Mouse (Mus musculus) kidney, embryonic 16.5 days (tissue): Measurements from ENCODE around the gene Cntnap5b. TPM values are rescaled to one million over a fixed set of nuclear protein-coding genes. Genes with fewer than 3 reads are reported as not detected.
"Not testable (repeated sequence)": the region's sequence is repeated elsewhere in the genome, so short reads cannot be mapped to it uniquely, and the experiment has no call there.

Experiments used
- ATAC-seq: fragments of 200-750 bp; cut with Nextera tagmentation; 2 replicates; pipeline ENCODE4 v1.8.0; 2017; ENCODE audit warnings: moderate TSS enrichment; ENCODE audit not compliant: low FRiP score, low TSS enrichment
- H3K27ac ChIP-seq: fragments of 300-500 bp; sonication (generic); 2 replicates; pipeline ENCODE4 v1.5.1; 2014; ENCODE audit warnings: low read length
- H3K27me3 ChIP-seq: fragments of 300-500 bp; sonication (generic); 2 replicates; pipeline ENCODE4 v1.6.1; 2014; ENCODE audit warnings: low read length, control low read depth, mixed read lengths; ENCODE audit not compliant: insufficient read depth
- H3K36me3 ChIP-seq: fragments of 300-500 bp; sonication (generic); 2 replicates; pipeline ENCODE4 v1.6.1; 2014; ENCODE audit warnings: low read length, control low read depth, mixed read lengths; ENCODE audit not compliant: insufficient read depth
- H3K4me1 ChIP-seq: fragments of 300-500 bp; sonication (generic); 2 replicates; pipeline ENCODE4 v1.6.1; 2014; ENCODE audit warnings: low read length, control low read depth, mixed read lengths; ENCODE audit not compliant: insufficient read depth
- H3K4me2 ChIP-seq: fragments of 300-500 bp; sonication (generic); replicated peaks from 2 replicates; pipeline ENCODE4 v1.6.1; 2014; ENCODE audit warnings: low read depth, low read length
- H3K4me3 ChIP-seq: fragments of 300-500 bp; sonication (generic); 2 replicates; pipeline ENCODE4 v1.5.1; 2014; ENCODE audit warnings: mild to moderate bottlenecking, low read length
- H3K9ac ChIP-seq: fragments of 300-500 bp; sonication (generic); replicated peaks from 2 replicates; pipeline ENCODE4 v1.6.1; 2014; ENCODE audit warnings: low read length
- H3K9me3 ChIP-seq: fragments of 300-500 bp; sonication (generic); 2 replicates; pipeline ENCODE4 v1.6.1; 2016; ENCODE audit warnings: low read length, control low read depth
- WGBS: fragments of 180-500 bp; shearing (Covaris S2); extraction: QIAGEN DNeasy Blood & Tissue Kit; methylation state at CpG from one replicate; pipeline ENCODE4 v1.1.7; 2014; 5-methylcytosine and 5-hydroxymethylcytosine counted together
- polyA plus RNA-seq: library from polyadenylated mRNA; unstranded; fragments of >200 nt; fragmentation: Nextera tagmentation; extraction: Ambion mirVana; gene quantifications from 2 replicates; pipeline ENCODE4 v1.2.1, GENCODE M21; 2015

Gene Cntnap5b
- polyA plus RNA-seq, 1 experiment from 2014 or later = not detected

- Histone ChIP-seq H3K4me1 (no peaks in the 10 kb centered on the region), H3K27me3 (no peaks in the 10 kb centered on the region), H3K27ac (no peak overlapping the region), H3K9ac (no peak overlapping the region), H3K9me3 (no peaks in the 10 kb centered on the region), H3K4me2 (no peak overlapping the region), H3K4me3 (no peak overlapping the region), H3K36me3 (no peaks in the 10 kb centered on the region)
- no peak for ATAC-seq
- 80% methylated on average over 2 of the region's 2 CpGs for WGBS
Observed at GRCm38 (mm10) chr1:99967300-99968089, 194.9 kb downstream of the Cntnap5b start.

- Histone ChIP-seq H3K4me3 (no peak overlapping the region), H3K27me3 (no peaks in the 10 kb centered on the region), H3K9ac (no peak overlapping the region), H3K27ac (no peak overlapping the region), H3K4me1 (no peaks in the 10 kb centered on the region), H3K36me3 (no peaks in the 10 kb centered on the region), H3K4me2 (no peak overlapping the region), H3K9me3 (no peaks in the 10 kb centered on the region)
- 32% methylated on average over 4 of the region's 4 CpGs for WGBS
- ATAC-seq = no peak
Observed at GRCm38 (mm10) chr1:99970184-99971086, 197.9 kb downstream of the Cntnap5b start.

- H3K36me3 ChIP-seq, H3K27me3 ChIP-seq, H3K4me2 ChIP-seq, H3K9ac ChIP-seq, H3K4me1 ChIP-seq, H3K27ac ChIP-seq, H3K9me3 ChIP-seq, H3K4me3 ChIP-seq, ATAC-seq: not testable (repeated sequence)
- 88% methylated on average over 4 of the region's 4 CpGs for WGBS
Observed at GRCm38 (mm10) chr1:100001226-100001625, 228.7 kb downstream of the Cntnap5b start.

- H3K27me3 ChIP-seq = no peaks in the 10 kb centered on the region
- no peaks in the 10 kb centered on the region for H3K9me3 ChIP-seq
- H3K4me3 ChIP-seq = no peak overlapping the region
- H3K9ac ChIP-seq = no peak overlapping the region
- no peak overlapping the region for H3K4me2 ChIP-seq
- no peaks in the 10 kb centered on the region for H3K4me1 ChIP-seq
- 84% methylated on average over 5 of the region's 5 CpGs for WGBS
- H3K36me3 ChIP-seq = no peaks in the 10 kb centered on the region
- H3K27ac ChIP-seq = no peak overlapping the region
- ATAC-seq = no peak
Observed at GRCm38 (mm10) chr1:100006021-100006745, 233.6 kb downstream of the Cntnap5b start.

- Histone ChIP-seq H3K27me3 (no peaks in the 10 kb centered on the region), H3K27ac (no peak overlapping the region), H3K9ac (no peak overlapping the region), H3K9me3 (no peaks in the 10 kb centered on the region), H3K36me3 (no peaks in the 10 kb centered on the region), H3K4me1 (no peaks in the 10 kb centered on the region), H3K4me2 (no peak overlapping the region), H3K4me3 (no peak overlapping the region)
- no peak for ATAC-seq
- WGBS = 67% methylated on average over 2 of the region's 2 CpGs
Observed at GRCm38 (mm10) chr1:100041808-100042207, 269.2 kb downstream of the Cntnap5b start.

GRCm38 (mm10) chr1:100079812-100080211, 307.2 kb downstream of the Cntnap5b start:
- no peak for ATAC-seq
- Histone ChIP-seq H3K9me3 (no peaks in the 10 kb centered on the region), H3K36me3 (no peaks in the 10 kb centered on the region), H3K4me1 (no peaks in the 10 kb centered on the region), H3K9ac (no peak overlapping the region), H3K27me3 (no peaks in the 10 kb centered on the region), H3K27ac (no peak overlapping the region), H3K4me2 (no peak overlapping the region), H3K4me3 (no peak overlapping the region)
- 57% methylated on average over 2 of the region's 2 CpGs for WGBS

- Histone ChIP-seq H3K36me3 (no peaks in the 10 kb centered on the region), H3K27me3 (no peaks in the 10 kb centered on the region), H3K9me3 (no peaks in the 10 kb centered on the region), H3K4me1 (no peaks in the 10 kb centered on the region), H3K9ac (no peak overlapping the region), H3K4me3 (no peak overlapping the region), H3K27ac (no peak overlapping the region), H3K4me2 (no peak overlapping the region)
- no peak for ATAC-seq
Observed at GRCm38 (mm10) chr1:100100516-100100915, 328.0 kb downstream of the Cntnap5b start.

GRCm38 (mm10) chr1:100101017-100101416, 328.5 kb downstream of the Cntnap5b start:
- Histone ChIP-seq H3K9ac (no peak overlapping the region), H3K4me1 (no peaks in the 10 kb centered on the region), H3K27me3 (no peaks in the 10 kb centered on the region), H3K36me3 (no peaks in the 10 kb centered on the region), H3K27ac (no peak overlapping the region), H3K4me2 (no peak overlapping the region), H3K9me3 (no peaks in the 10 kb centered on the region), H3K4me3 (no peak overlapping the region)
- WGBS = 74% methylated on average over 1 of the region's 1 CpGs
- no peak for ATAC-seq

- 74% methylated on average over 2 of the region's 2 CpGs for WGBS
- Histone ChIP-seq H3K9ac (no peak overlapping the region), H3K4me3 (no peak overlapping the region), H3K36me3 (no peaks in the 10 kb centered on the region), H3K27ac (no peak overlapping the region), H3K4me1 (no peaks in the 10 kb centered on the region), H3K27me3 (no peaks in the 10 kb centered on the region), H3K4me2 (no peak overlapping the region), H3K9me3 (no peaks in the 10 kb centered on the region)
- ATAC-seq = no peak
Observed at GRCm38 (mm10) chr1:100104343-100104742, 331.8 kb downstream of the Cntnap5b start.
